Mouse (Mus musculus) midbrain, embryonic 15.5 days (tissue): ENCODE data around the gene Nebl. TPM values are rescaled to one million over a fixed set of nuclear protein-coding genes. Genes with fewer than 3 reads are reported as not detected.
A peak's percentile ranks its signal among the peaks of the same experiment; 100 is the strongest.

Source experiments
- ATAC-seq: fragments of 200-750 bp; cut with Nextera tagmentation; replicated peaks from 2 replicates; pipeline ENCODE4 v1.8.0; 2017; ENCODE audit warnings: moderate TSS enrichment
- H3K27ac ChIP-seq: fragments of 300-500 bp; sonication (generic); 2 replicates; pipeline ENCODE4 v1.5.1; 2015; ENCODE audit warnings: mild to moderate bottlenecking, inconsistent platforms
- H3K27me3 ChIP-seq: fragments of 300-500 bp; sonication (generic); replicated peaks from 2 replicates; pipeline ENCODE4 v1.6.1; 2015; ENCODE audit warnings: inconsistent platforms
- H3K36me3 ChIP-seq: fragments of 300-500 bp; sonication (generic); replicated peaks from 2 replicates; pipeline ENCODE4 v1.6.1; 2015; ENCODE audit warnings: inconsistent platforms
- H3K4me1 ChIP-seq: fragments of 300-500 bp; sonication (generic); 2 replicates; pipeline ENCODE4 v1.6.1; 2015; ENCODE audit warnings: inconsistent platforms
- H3K4me2 ChIP-seq: fragments of 300-500 bp; sonication (generic); 2 replicates; pipeline ENCODE4 v1.6.1; 2015; ENCODE audit warnings: inconsistent platforms, mild to moderate bottlenecking, moderate library complexity
- H3K4me3 ChIP-seq: fragments of 300-500 bp; sonication (generic); 2 replicates; pipeline ENCODE4 v1.5.1; 2015; ENCODE audit warnings: mild to moderate bottlenecking, inconsistent platforms
- H3K9ac ChIP-seq: fragments of 300-500 bp; sonication (generic); 2 replicates; pipeline ENCODE4 v1.6.1; 2015; ENCODE audit warnings: mild to moderate bottlenecking, inconsistent platforms
- H3K9me3 ChIP-seq: fragments of 300-500 bp; sonication (generic); 2 replicates; pipeline ENCODE4 v1.6.1; 2016; ENCODE audit warnings: inconsistent platforms
- WGBS: fragments of 180-500 bp; shearing (Covaris S2); methylation state at CpG from one replicate; pipeline ENCODE4 v1.1.7; 2015; ENCODE audit warnings: mixed read lengths; 5-methylcytosine and 5-hydroxymethylcytosine counted together
- polyA plus RNA-seq: library from polyadenylated mRNA; unstranded; fragments of >200 nt; fragmentation: Nextera tagmentation; extraction: Ambion mirVana; gene quantifications from 2 replicates; pipeline ENCODE4 v1.2.1, GENCODE M21; 2015

The Nebl gene
- polyA plus RNA-seq, 1 experiment from 2014 or later, result 11.7 TPM

DNA sequence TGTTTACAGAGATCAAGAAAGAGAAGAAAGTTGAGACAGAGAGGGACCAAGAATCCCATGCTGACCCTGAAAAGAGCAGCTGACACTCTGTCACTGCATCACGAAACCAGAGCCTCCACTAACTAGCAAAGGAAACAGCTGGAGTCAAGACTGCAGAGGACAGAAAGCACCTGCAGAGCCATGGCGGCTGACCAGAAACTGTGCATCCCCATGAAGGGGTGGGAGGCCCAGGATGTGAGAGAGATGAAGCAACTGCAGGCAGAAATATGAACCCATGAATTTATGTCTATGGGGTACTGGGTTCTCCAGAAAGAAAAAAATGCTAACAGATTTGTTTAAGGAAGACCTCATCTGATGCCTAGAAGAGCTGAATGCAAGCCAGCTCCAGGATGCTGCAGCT is 133.3 kb downstream of the Nebl start:
- 47% methylated on average over 2 of the region's 2 CpGs for WGBS
- Histone ChIP-seq H3K27ac (no peak overlapping the region), H3K9me3 (no peaks in the 10 kb centered on the region), H3K9ac (no peak overlapping the region), H3K36me3 (no peaks in the 10 kb centered on the region), H3K4me3 (no peak overlapping the region), H3K27me3 (no peaks in the 10 kb centered on the region), H3K4me1 (0 out of 2 replicates have a peak, but pooled peaks cover 3% of the 10 kb centered on the region), H3K4me2 (no peak overlapping the region)
- ATAC-seq, result no peak

DNA sequence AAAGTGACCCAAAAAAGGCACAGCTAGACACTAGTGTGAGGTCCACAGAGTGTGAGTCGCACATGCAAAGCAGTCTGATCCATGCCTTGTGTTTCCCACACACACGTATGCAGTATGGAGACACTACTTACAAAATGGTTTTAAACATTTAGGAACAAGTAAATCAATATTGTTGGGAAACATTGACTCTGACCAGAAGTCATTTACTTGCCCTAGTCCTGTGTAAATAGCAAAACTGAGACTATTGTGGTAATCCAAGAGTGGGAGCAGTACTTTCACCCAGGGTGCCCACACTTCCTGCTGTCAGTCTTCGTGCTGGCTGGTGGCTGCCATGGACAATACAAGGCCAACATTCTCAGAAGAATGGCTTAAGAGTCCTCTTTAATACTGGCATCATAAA is 141.6 kb downstream of the Nebl start:
- 88% methylated on average over 3 of the region's 3 CpGs for WGBS
- H3K9me3 ChIP-seq, result no peaks in the 10 kb centered on the region

DNA sequence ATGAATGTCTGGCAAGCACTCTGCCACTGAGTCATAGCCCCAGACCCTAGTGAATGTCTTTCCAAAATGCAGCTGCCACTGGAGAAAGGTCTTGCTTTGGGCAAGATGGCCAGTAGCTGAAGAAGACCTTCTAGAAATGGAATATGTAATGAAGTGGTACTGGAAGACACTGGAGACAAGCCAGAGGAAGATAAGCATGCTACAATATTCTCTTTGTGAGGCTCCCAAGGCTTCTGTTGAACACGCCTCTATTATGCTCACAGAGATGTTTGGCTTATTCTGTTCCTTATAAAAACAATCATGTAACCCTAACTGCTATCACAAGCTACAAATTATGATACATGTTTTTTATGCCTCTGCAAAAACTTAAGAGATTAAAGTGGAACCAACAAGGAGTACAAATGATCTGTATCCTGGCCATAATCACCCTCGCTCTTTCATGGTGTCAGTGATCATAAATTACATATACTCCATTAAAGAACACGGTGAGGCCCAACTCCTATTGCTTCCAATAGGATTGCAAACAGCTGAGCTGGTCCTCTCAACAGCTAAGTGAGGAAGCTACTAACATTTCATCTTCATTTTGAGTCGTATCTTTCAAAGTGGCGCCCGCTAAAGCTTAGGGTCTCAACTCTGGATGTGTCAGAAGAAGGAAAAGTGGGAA is 145.8 kb downstream of the Nebl start:
- H3K9ac ChIP-seq, result no peak overlapping the region
- H3K4me1 ChIP-seq, result no peaks in the 10 kb centered on the region
- H3K4me3 ChIP-seq, result no peak overlapping the region
- no peak overlapping the region for H3K4me2 ChIP-seq
- 93% methylated on average over 6 of the region's 6 CpGs for WGBS
- ATAC-seq, result no peak
- H3K9me3 ChIP-seq, result no peaks in the 10 kb centered on the region
- no peaks in the 10 kb centered on the region for H3K36me3 ChIP-seq
- no peak overlapping the region for H3K27ac ChIP-seq
- H3K27me3 ChIP-seq, result no peaks in the 10 kb centered on the region

More for the DNA sequence above, 141.6 kb downstream of the Nebl start:
- no peak overlapping the region for H3K27ac ChIP-seq
- H3K4me1 ChIP-seq, result no peaks in the 10 kb centered on the region
- H3K27me3 ChIP-seq, result no peaks in the 10 kb centered on the region
- H3K4me3 ChIP-seq, result no peak overlapping the region
- H3K36me3 ChIP-seq, result no peaks in the 10 kb centered on the region
- no peak for ATAC-seq
- no peak overlapping the region for H3K4me2 ChIP-seq
- H3K9ac ChIP-seq, result no peak overlapping the region

DNA sequence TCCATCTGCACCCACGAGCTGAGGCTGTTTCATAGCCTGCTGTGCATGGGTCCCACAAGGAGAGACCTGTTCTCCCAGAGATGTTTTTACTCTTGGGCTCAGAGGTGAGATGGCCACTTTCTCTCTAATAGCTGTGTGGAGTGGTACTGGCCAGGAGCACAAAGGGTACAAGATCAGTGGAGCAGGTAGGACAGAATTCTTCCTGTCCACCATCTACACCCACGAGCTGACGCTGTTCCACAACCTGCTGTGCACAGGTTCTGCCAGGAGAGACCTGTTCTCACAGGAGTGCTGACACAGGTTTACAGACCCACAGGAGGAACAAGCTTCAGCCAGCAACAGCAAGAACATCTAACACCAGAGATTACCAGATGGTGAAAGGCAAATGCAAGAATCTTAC is 155.6 kb downstream of the Nebl start:
- Histone ChIP-seq H3K9ac (no peak overlapping the region), H3K9me3 (no peaks in the 10 kb centered on the region), H3K4me1 (no peaks in the 10 kb centered on the region), H3K27ac (no peak overlapping the region), H3K36me3 (no peaks in the 10 kb centered on the region), H3K4me2 (no peak overlapping the region), H3K4me3 (no peak overlapping the region), H3K27me3 (no peaks in the 10 kb centered on the region)
- 66% methylated on average over 3 of the region's 3 CpGs for WGBS
- no peak for ATAC-seq

DNA sequence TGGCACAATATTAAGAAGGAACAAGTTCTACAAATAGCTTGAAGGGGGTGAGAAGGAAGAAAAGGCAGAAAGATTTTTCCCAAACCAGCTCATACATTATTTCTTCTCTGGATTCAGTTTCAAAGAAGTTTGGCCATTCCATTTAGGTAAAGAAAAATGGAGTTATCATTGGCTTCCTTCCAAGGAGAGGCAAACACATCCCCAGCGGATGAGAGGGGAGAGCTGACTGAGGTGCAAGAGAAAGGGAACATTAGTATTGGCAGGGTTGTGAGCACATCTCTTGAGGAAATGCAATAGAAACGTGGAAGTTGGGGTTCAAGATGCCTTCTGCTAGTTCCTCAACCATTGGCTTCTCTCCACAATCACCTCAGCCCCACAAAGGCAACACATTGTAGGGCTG is 159.5 kb downstream of the Nebl start:
- no peaks in the 10 kb centered on the region for H3K36me3 ChIP-seq
- H3K27me3 ChIP-seq, result no peaks in the 10 kb centered on the region
- H3K4me2 ChIP-seq, result no peak overlapping the region
- no peaks in the 10 kb centered on the region for H3K4me1 ChIP-seq
- no peak overlapping the region for H3K9ac ChIP-seq
- no peak overlapping the region for H3K4me3 ChIP-seq
- 58% methylated on average over 2 of the region's 2 CpGs for WGBS
- no peak overlapping the region for H3K27ac ChIP-seq
- H3K9me3 ChIP-seq, result no peaks in the 10 kb centered on the region
- no peak for ATAC-seq

DNA sequence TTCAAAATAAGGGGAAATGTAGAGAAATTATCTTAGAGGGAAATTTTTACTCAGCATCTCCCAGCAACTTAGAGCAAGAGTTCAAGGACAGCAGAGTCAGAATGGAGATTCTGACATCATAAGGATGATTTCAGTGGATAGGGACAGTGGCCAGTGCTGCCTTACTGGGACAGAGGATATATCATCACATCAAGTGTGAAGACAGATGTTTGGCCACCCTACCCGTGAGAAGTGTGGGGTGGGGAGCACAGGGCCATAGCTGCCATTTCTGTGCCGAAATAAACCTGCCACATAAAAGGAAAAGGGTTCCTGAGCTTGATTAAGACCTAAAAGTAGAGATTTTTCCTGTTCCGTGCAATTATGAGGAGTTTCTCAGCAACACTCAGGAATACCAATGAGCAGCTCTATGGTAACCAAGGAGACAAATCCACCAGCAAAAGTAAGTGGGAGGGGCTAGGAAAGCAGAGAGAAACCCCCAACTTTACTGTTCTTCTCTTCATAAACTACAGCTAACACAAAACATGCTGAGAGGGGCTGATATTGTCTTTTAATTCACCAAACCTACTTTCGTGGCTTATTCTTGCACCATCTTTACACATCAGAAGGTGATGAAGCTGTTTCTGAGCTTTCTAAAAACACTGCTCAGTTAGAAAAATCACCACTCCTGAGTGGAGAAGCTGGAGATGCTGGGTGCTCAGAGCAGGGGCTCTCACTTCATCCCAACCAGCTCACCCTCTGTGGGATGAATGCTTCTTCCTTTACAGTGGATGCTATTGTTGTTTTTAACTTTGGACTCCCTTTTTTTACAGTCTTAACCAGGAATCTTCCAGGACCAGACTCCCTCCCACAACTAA is 172.1 kb downstream of the Nebl start:
- 9% methylated on average over 4 of the region's 4 CpGs for WGBS
- Histone ChIP-seq H3K27ac (peak overlapping the region; percentile 48; the same call in 1 of the 2 replicates), H3K4me3 (no peak overlapping the region), H3K4me1 (peaks cover 11% of the 10 kb centered on the region), H3K9me3 (no peaks in the 10 kb centered on the region), H3K4me2 (peak overlapping the region; percentile 11; the same call in 1 of the 2 replicates), H3K36me3 (no peaks in the 10 kb centered on the region), H3K9ac (no peak overlapping the region), H3K27me3 (no peaks in the 10 kb centered on the region)
- peak; percentile 88 for ATAC-seq

DNA sequence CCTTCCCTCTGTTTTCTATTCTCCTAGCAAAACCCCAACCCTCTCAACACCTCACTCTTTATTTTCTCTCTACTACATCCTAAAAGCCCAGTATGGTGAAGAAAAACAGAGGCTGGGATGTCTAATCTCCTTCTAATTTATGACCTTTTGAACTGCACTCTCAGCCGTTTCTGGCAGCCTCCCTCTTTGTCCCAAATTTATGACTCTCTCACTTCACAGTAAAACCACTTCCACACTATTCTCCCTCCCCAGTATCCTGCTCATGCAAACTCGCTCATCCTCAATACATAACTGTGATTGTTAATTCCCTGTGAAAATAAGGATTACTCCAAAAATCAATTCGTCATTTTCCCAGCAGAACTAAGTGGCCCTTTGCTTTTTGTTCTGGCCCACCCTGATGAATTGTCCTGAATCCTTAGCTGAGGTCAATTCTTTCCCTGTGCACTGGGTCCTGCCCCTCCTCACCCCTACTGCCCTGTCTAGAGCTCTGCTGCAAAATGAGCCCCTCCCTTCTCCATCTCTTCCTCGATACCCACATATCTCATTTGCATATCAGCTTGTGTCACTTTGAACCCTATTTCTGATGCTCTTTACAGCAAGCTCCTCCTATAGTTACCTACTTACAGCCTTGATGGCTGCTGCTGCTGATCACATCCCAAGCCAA is 181.2 kb downstream of the Nebl start:
- H3K27me3 ChIP-seq, result no peaks in the 10 kb centered on the region
- H3K4me3 ChIP-seq, result no peak overlapping the region
- no peaks in the 10 kb centered on the region for H3K4me1 ChIP-seq
- no peak overlapping the region for H3K4me2 ChIP-seq
- H3K9ac ChIP-seq, result no peak overlapping the region
- no peaks in the 10 kb centered on the region for H3K36me3 ChIP-seq
- H3K9me3 ChIP-seq, result no peaks in the 10 kb centered on the region
- H3K27ac ChIP-seq, result no peak overlapping the region
- no peak for ATAC-seq
- WGBS, result 17% methylated on average over 4 of the region's 4 CpGs

DNA sequence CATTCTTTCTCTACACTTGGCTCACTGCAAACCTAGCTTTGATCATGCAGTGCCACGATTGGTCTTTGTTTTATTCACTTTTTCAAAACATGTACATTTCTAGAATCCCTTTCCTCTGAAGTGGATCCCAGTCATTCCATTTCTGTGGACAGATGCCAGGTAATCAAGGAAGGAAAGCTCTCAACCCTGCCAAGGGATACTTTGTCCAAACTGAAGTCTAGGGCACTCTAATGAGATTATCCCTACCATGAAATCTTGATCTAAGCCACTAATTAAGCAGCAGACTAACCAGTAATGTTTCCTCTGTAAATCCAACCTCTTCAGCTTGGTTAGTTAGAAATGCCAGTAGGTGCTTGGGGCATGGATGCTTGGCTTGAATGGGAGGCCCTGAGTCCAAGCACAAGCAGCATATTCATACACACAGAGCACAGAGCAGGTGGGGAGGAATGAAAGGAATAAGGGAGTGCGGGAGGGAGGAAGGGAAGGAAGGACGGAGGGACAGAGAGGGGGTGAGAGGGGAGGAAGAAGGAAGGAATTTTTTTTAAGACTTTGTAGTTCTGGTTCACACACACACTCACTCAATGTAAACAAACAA is 184.8 kb downstream of the Nebl start:
- Histone ChIP-seq H3K4me2 (no peak overlapping the region), H3K27ac (no peak overlapping the region), H3K36me3 (no peaks in the 10 kb centered on the region), H3K4me3 (no peak overlapping the region), H3K27me3 (no peaks in the 10 kb centered on the region), H3K9ac (no peak overlapping the region), H3K4me1 (no peaks in the 10 kb centered on the region), H3K9me3 (no peaks in the 10 kb centered on the region)
- WGBS, result 54% methylated on average over 3 of the region's 3 CpGs
- no peak for ATAC-seq

DNA sequence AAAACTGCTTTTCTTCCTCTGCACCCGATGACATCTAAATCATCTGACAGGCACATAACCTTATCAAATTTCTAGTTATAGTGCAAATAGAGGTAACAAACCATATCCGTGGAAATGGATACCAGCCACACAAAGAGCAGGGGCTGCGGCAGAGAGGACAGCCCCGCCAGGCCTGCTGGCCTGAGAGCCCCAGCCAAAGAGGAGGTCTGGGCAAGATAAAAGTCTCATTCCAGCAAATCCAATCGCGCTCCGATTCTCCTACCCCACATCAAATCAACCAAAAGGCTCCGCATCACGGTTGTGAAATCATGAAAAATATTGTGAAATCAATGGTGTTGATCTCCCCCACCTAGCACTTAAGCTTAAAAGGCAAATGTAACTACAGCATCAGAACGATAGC is 191.5 kb downstream of the Nebl start:
- H3K4me2 ChIP-seq, result no peak overlapping the region
- WGBS, result 53% methylated on average over 10 of the region's 10 CpGs
- no peak overlapping the region for H3K9ac ChIP-seq
- ATAC-seq, result no peak
- H3K4me1 ChIP-seq, result no peaks in the 10 kb centered on the region
- H3K36me3 ChIP-seq, result no peaks in the 10 kb centered on the region
- H3K27me3 ChIP-seq, result no peaks in the 10 kb centered on the region
- no peak overlapping the region for H3K4me3 ChIP-seq
- no peaks in the 10 kb centered on the region for H3K9me3 ChIP-seq
- H3K27ac ChIP-seq, result no peak overlapping the region

DNA sequence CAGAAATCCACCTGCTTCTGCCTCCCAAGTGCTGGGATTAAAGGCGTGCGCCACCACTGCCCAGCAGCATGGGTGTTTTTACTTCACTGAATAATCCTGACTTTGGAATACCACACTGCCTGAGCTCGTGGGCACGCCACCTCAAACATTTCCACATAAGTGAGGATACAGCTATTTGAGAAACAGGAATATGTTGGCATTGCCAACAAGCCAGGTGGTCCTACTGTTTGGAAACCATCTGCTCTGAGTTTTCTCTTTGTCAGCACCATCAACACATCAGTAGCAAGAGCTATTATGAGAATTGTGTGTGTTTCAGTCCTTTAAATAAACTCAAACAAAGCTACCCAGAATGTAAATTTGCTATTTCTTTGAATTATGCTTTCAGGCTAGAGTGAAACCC is 192.8 kb downstream of the Nebl start:
- no peak overlapping the region for H3K4me3 ChIP-seq
- no peak overlapping the region for H3K4me2 ChIP-seq
- 93% methylated on average over 4 of the region's 4 CpGs for WGBS
- no peaks in the 10 kb centered on the region for H3K4me1 ChIP-seq
- no peak for ATAC-seq
- no peak overlapping the region for H3K27ac ChIP-seq
- H3K36me3 ChIP-seq, result no peaks in the 10 kb centered on the region
- no peak overlapping the region for H3K9ac ChIP-seq
- no peaks in the 10 kb centered on the region for H3K27me3 ChIP-seq
- no peaks in the 10 kb centered on the region for H3K9me3 ChIP-seq

DNA sequence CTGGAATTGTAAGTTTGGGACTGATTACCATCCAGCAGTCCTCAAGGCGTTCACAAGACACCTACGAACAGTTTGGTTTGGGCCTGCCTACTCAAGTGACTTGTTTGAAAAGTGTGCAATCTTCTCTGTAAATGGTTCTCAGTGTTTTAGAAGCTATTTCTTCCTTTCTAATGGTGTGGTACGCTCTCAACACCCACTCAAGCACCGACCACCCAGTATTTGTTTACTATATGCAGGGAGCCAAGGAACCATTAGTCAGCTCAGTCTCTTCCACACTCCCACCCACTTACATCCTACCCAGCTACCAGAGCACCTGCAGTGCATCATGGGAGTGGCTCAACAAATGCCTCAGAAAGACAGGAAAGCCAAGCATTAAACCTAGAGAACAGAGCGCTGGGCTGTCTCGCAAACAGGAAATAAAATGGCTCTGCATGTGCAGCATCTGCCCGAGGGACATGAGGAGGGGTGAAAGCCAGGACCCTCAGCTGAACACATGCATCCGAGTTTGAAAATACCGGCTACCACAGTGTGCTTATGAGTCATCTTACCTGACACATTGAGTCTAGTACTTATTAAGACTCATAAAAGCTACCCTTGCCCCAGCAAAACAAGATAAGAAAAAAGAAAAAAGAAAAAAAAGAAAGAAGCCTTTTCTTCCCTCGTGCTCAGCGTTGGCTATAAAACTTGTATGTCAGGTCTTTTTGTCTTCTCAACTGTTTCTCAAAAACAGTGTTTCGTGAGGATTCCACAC is 199.7 kb downstream of the Nebl start:
- H3K36me3 ChIP-seq, result no peaks in the 10 kb centered on the region
- no peak overlapping the region for H3K27ac ChIP-seq
- no peaks in the 10 kb centered on the region for H3K4me1 ChIP-seq
- H3K27me3 ChIP-seq, result 0 out of 2 replicates have a peak, but pooled peaks cover 2% of the 10 kb centered on the region
- H3K9ac ChIP-seq, result no peak overlapping the region
- no peak for ATAC-seq
- H3K9me3 ChIP-seq, result no peaks in the 10 kb centered on the region
- no peak overlapping the region for H3K4me2 ChIP-seq
- no peak overlapping the region for H3K4me3 ChIP-seq
- WGBS, result 91% methylated on average over 12 of the region's 12 CpGs
